Mouse (Mus musculus) spleen, postnatal 0 days (tissue): Measurements from ENCODE around the gene Matk. TPM values are rescaled to one million over a fixed set of nuclear protein-coding genes. Genes with fewer than 3 reads are reported as not detected.

ENCODE experiments used
- polyA plus RNA-seq: library from polyadenylated mRNA; unstranded; fragments of >200 nt; fragmentation: Nextera tagmentation; extraction: Ambion mirVana; gene quantifications from 2 replicates; pipeline ENCODE4 v1.2.1, GENCODE M21; 2015

The Matk gene
- 4.1 and 6.0 TPM in 2 replicates for polyA plus RNA-seq

GRCm38 (mm10) chr10:81252424-81253419 is at the start of gene Matk:
Gene Matk, plus strand, starts transcription at chr10:81252935.

DNA sequence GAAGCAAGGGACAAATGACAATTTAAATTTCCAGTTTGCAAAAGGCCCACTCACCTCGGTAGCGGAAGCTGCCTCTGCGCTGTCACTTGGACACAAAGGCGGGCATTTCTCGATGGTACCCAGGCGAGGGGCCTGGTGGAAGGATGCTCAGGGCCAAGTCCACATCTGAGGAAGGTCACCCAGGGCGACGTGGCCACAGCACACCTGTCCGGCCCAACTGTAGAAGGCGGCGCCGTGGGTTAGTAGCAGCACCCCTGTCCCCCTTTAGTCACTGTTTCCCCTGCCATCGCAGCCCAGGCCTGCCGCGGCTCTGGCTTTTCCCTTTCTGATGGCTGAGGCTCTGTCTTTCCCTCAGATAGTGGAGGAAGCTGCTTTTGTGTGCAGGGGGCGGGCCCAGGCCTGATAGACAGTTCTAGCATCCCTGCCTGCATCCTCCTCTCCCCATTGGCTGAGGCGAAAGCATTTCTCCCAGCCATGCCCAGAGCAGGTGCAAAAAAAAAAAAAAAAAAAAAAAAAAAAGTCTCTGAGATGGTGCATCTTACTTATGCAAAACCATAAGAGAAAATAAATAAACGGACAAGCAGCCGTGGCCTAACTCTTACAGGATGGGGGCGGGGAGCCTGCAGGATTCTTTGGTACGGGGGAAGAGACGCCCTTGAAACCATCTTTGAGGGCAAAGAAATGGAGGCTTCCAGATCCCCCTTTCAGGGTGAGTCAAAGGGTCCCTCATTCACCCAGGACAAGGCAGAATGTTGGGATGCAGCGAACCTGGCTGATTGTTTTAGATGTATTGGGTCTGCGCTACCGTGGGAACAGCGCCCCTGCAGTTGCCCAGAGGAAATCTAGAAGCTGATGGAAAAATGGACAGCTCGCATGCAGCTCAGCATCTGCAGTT is 22.1 kb upstream of the Matk start, which contains the start of gene Atcay:
Gene Atcay (minus strand): TSS at position 396 of the 895 bp plus-strand sequence.

GRCm38 (mm10) chr10:81232580-81233225 is 20.0 kb upstream of the Matk start, which contains the start of gene Zfr2:
Gene Zfr2, plus strand, starts transcription at chr10:81233155.

DNA sequence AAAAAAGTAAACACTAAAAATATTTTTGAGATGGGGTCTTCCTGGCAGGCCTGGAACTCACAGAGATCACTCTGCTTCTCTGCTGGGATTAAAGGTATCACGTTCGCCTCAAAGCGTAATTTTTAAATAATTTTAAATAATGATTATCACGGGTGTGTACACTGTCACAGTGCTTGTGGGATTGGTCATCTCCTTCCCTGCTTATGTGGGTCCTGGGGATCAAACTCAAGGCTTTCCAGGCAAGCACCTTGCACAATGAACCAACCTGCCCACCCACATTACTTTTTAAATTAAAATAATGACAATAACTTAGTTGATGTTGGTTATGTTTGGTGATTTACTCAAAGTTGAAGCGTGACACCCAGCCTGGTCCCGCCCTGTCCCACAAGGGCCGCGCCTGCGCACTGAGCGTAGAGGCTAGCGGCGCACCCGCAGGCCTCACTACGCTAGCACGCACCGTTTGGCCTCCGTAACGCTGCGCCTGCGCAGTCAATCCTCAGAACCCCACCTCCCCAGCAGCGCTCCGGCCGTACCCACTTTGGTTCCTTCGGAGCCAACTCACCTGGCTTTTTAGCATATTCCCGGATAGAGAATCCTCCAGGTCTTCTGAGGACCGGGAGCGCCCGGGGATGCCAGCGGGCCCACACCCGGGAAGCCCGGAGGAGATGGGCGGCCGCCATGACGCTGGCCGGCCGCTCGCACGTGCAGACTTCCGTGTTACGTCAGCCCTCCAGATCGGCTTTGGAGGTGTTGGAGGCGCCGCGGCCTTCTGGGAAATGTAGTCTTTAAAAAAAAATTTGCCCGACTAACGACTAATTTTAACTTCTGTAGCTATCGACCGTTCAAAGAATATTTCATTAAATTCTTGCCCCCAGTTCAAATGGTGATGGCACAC is 13.7 kb downstream of the Matk start, which contains the start of the genes Mrpl54 and Apba3:
Gene Mrpl54 (minus strand): TSS at position 724 of the 895 bp plus-strand sequence.
Gene Apba3 (plus strand): TSS at position 750 of the 895 bp plus-strand sequence.

DNA sequence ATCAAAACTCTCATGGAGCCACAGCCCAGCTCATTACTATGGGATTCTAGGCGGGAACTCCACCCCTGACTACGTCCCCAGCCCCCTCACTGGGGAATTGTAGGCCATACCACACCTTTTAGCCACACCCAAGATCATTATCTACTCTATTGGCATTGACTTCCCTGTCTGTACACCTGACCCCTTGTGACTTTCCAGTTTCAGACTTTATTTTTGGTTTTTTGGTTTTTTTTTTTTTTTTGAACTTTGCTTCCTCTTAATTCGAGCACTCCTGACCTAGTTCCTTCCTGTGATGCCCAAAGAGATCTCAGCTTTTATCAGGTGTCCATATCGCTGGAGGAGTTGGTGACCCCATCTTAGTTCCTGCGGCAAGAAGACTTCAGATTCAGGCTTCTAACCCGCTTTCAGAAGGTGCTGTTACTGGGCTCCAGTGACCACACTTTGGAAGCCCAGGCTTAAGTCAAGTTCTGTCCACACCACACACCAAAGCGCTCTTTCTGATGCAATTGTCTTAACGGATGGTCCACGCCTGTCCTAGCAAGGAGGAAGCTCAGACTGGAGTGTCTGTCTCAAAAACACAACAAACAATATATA is 38.9 kb downstream of the Matk start, which contains the start of gene Tjp3:
Gene Tjp3 (minus strand): TSS at position 71 of the 594 bp plus-strand sequence.

GRCm38 (mm10) chr10:81292554-81293333 is 40.0 kb downstream of the Matk start, which contains the start of gene Pip5k1c:
Gene Pip5k1c, plus strand, starts transcription at chr10:81292963.

Other genes with a start within 250 kb of the Matk start
- 0.67 and 0.95 TPM in 2 replicates for gene Gng7, start 238.0 kb upstream of the Matk start, polyA plus RNA-seq
- not detected in 2 replicates for gene Diras1, start 227.3 kb upstream of the Matk start, polyA plus RNA-seq
- 5.5 and 7.1 TPM in 2 replicates for gene Slc39a3, start 215.5 kb upstream of the Matk start, polyA plus RNA-seq
- gene Sgta, start 192.8 kb upstream of the Matk start, polyA plus RNA-seq = 54.6 and 63.6 TPM in 2 replicates
- gene Thop1, start 182.9 kb upstream of the Matk start, polyA plus RNA-seq = 19.3 and 20.4 TPM in 2 replicates
- gene Creb3l3, start 154.1 kb upstream of the Matk start, polyA plus RNA-seq = 0.30 and 0.38 TPM in 2 replicates
- gene Map2k2, start 147.0 kb upstream of the Matk start, polyA plus RNA-seq = 93.5 and 93.8 TPM in 2 replicates
- 59.5 and 59.9 TPM in 2 replicates for gene Zbtb7a, start 117.7 kb upstream of the Matk start, polyA plus RNA-seq
- 25.3 and 25.7 TPM in 2 replicates for gene Pias4, start 85.0 kb upstream of the Matk start, polyA plus RNA-seq
- gene Eef2, start 76.3 kb upstream of the Matk start, polyA plus RNA-seq = 454 and 484 TPM in 2 replicates
- 22.4 and 23.8 TPM in 2 replicates for gene Dapk3, start 69.9 kb upstream of the Matk start, polyA plus RNA-seq
- not detected in 2 replicates for gene 4930442H23Rik, start 69.1 kb upstream of the Matk start, polyA plus RNA-seq
- not detected in 2 replicates for gene Nmrk2, start 50.9 kb upstream of the Matk start, polyA plus RNA-seq
- gene Atcay, start 22.1 kb upstream of the Matk start, polyA plus RNA-seq = not detected in 2 replicates
- 0.65 and 0.82 TPM in 2 replicates for gene Zfr2, start 19.8 kb upstream of the Matk start, polyA plus RNA-seq
- 126 and 131 TPM in 2 replicates for gene Mrpl54, start 14.0 kb downstream of the Matk start, polyA plus RNA-seq
- 17.8 and 19.1 TPM in 2 replicates for gene Apba3, start 14.0 kb downstream of the Matk start, polyA plus RNA-seq
- gene Tjp3, start 38.6 kb downstream of the Matk start, polyA plus RNA-seq = 0.53 and 1.2 TPM in 2 replicates
- 15.4 and 20.0 TPM in 2 replicates for gene Pip5k1c, start 40.0 kb downstream of the Matk start, polyA plus RNA-seq
- 27.4 and 29.3 TPM in 2 replicates for gene Cactin, start 68.2 kb downstream of the Matk start, polyA plus RNA-seq
- gene Tbxa2r, start 75.8 kb downstream of the Matk start, polyA plus RNA-seq = 13.1 and 18.9 TPM in 2 replicates
- gene Gipc3, start 90.3 kb downstream of the Matk start, polyA plus RNA-seq = 0.05 and 0.08 TPM in 2 replicates
- gene Hmg20b, start 97.5 kb downstream of the Matk start, polyA plus RNA-seq = 48.0 and 50.8 TPM in 2 replicates
- 14.5 and 14.7 TPM in 2 replicates for gene Mfsd12, start 104.6 kb downstream of the Matk start, polyA plus RNA-seq
- 2.2 and 2.5 TPM in 2 replicates for gene 4930404N11Rik, start 112.9 kb downstream of the Matk start, polyA plus RNA-seq
- gene Fzr1, start 125.6 kb downstream of the Matk start, polyA plus RNA-seq = 142 and 145 TPM in 2 replicates
- 71.6 and 73.6 TPM in 2 replicates for gene Dohh, start 131.5 kb downstream of the Matk start, polyA plus RNA-seq
- gene Gm48551, start 131.5 kb downstream of the Matk start, polyA plus RNA-seq = 1.6 and 1.8 TPM in 2 replicates
- gene Gm48552, start 136.1 kb downstream of the Matk start, polyA plus RNA-seq = 0.59 TPM in 1 of 2 replicates, not detected in the other
- gene Smim24, start 140.1 kb downstream of the Matk start, polyA plus RNA-seq = 2.9 and 3.5 TPM in 2 replicates
- gene Nfic, start 202.7 kb downstream of the Matk start, polyA plus RNA-seq = 23.4 and 30.6 TPM in 2 replicates
- 0.07 and 0.20 TPM in 2 replicates for gene Celf5, start 229.8 kb downstream of the Matk start, polyA plus RNA-seq
- gene Ncln, start 243.5 kb downstream of the Matk start, polyA plus RNA-seq = 34.4 and 39.8 TPM in 2 replicates
- gene S1pr4, start 247.2 kb downstream of the Matk start, polyA plus RNA-seq = 16.0 and 23.3 TPM in 2 replicates